Mouse (Mus musculus) hindbrain, embryonic 16.5 days (tissue): ENCODE results near the gene Hdgf. TPM values are rescaled to one million over a fixed set of nuclear protein-coding genes. Genes with fewer than 3 reads are reported as not detected.
A peak's percentile ranks its signal among the peaks of the same experiment; 100 is the strongest.
"Not testable (repeated sequence)": the region's sequence is repeated elsewhere in the genome, so short reads cannot be mapped to it uniquely, and the experiment has no call there.

Experiments used
- ATAC-seq: fragments of 200-750 bp; cut with Nextera tagmentation; 2 replicates; pipeline ENCODE4 v1.8.0; 2017; ENCODE audit warnings: moderate TSS enrichment, moderate library complexity
- H3K27ac ChIP-seq: fragments of 300-500 bp; sonication (generic); 2 replicates; pipeline ENCODE4 v1.5.1; 2014; ENCODE audit warnings: low read depth, mild to moderate bottlenecking, control low read depth, low read length, moderate library complexity
- H3K27me3 ChIP-seq: fragments of 300-500 bp; sonication (generic); replicated peaks from 2 replicates; pipeline ENCODE4 v1.6.1; 2014; ENCODE audit warnings: low read length; ENCODE audit not compliant: control insufficient read depth, insufficient read depth
- H3K36me3 ChIP-seq: fragments of 300-500 bp; sonication (generic); 2 replicates; pipeline ENCODE4 v1.6.1; 2014; ENCODE audit warnings: mild to moderate bottlenecking, low read length, moderate library complexity, mixed read lengths; ENCODE audit not compliant: control insufficient read depth, insufficient read depth
- H3K4me1 ChIP-seq: fragments of 300-500 bp; sonication (generic); 2 replicates; pipeline ENCODE4 v1.6.1; 2014; ENCODE audit warnings: low read depth, low read length; ENCODE audit not compliant: control insufficient read depth, insufficient read depth
- H3K4me2 ChIP-seq: fragments of 300-500 bp; sonication (generic); 2 replicates; pipeline ENCODE4 v1.6.1; 2014; ENCODE audit warnings: mild to moderate bottlenecking, low read length, control low read depth, moderate library complexity
- H3K4me3 ChIP-seq: fragments of 300-500 bp; sonication (generic); 2 replicates; pipeline ENCODE4 v1.5.1; 2014; ENCODE audit warnings: mild to moderate bottlenecking, low read length, control low read depth, moderate library complexity
- H3K9ac ChIP-seq: fragments of 300-500 bp; sonication (generic); 2 replicates; pipeline ENCODE4 v1.6.1; 2014; ENCODE audit warnings: low read depth, mild to moderate bottlenecking, control low read depth, low read length, moderate library complexity
- H3K9me3 ChIP-seq: fragments of 300-500 bp; sonication (generic); 2 replicates; pipeline ENCODE4 v1.6.1; 2014; ENCODE audit warnings: mild to moderate bottlenecking, low read length, moderate library complexity; ENCODE audit not compliant: control insufficient read depth
- WGBS: fragments of 180-500 bp; shearing (Covaris S2); extraction: QIAGEN DNeasy Blood & Tissue Kit; methylation state at CpG from one replicate; pipeline ENCODE4 v1.1.7; 2014; 5-methylcytosine and 5-hydroxymethylcytosine counted together
- polyA plus RNA-seq: library from polyadenylated mRNA; unstranded; fragments of >200 nt; fragmentation: Nextera tagmentation; extraction: Ambion mirVana; gene quantifications from 2 replicates; pipeline ENCODE4 v1.2.1, GENCODE M21; 2015

Hdgf gene
- polyA plus RNA-seq, 1 experiment from 2014 or later = 79.7 TPM

- H3K4me2 ChIP-seq = peak overlapping the region; percentile 65
- no peak overlapping the region for H3K9ac ChIP-seq
- peaks cover 18% of the 10 kb centered on the region for H3K4me1 ChIP-seq
- WGBS = 86% methylated on average over 6 of the region's 6 CpGs
- H3K9me3 ChIP-seq = no peaks in the 10 kb centered on the region
- no peak for ATAC-seq
- no peaks in the 10 kb centered on the region for H3K36me3 ChIP-seq
- no peaks in the 10 kb centered on the region for H3K27me3 ChIP-seq
- no peak overlapping the region for H3K27ac ChIP-seq
- H3K4me3 ChIP-seq = peak overlapping the region; percentile 53; the same call in 1 of the 2 replicates
Observed at GRCm38 (mm10) chr3:87886416-87886815, 19.7 kb upstream of the Hdgf start.

- not testable (repeated sequence) for H3K4me2 ChIP-seq, H3K9ac ChIP-seq, H3K36me3 ChIP-seq, ATAC-seq, H3K27ac ChIP-seq, H3K9me3 ChIP-seq, H3K27me3 ChIP-seq, H3K4me3 ChIP-seq
- WGBS = 81% methylated on average over 4 of the region's 4 CpGs
- H3K4me1 ChIP-seq = peaks cover 16% of the 10 kb centered on the region
Observed at GRCm38 (mm10) chr3:87887400-87887799, 18.7 kb upstream of the Hdgf start.

GRCm38 (mm10) chr3:87891481-87891880 lies 14.6 kb upstream of the Hdgf start:
- ATAC-seq = no peak
- Histone ChIP-seq H3K27ac (no peak overlapping the region), H3K9ac (no peak overlapping the region), H3K4me2 (no peak overlapping the region), H3K9me3 (no peaks in the 10 kb centered on the region), H3K4me3 (no peak overlapping the region), H3K4me1 (no peaks in the 10 kb centered on the region), H3K27me3 (no peaks in the 10 kb centered on the region), H3K36me3 (no peaks in the 10 kb centered on the region)
- WGBS = 51% methylated on average over 3 of the region's 3 CpGs

DNA sequence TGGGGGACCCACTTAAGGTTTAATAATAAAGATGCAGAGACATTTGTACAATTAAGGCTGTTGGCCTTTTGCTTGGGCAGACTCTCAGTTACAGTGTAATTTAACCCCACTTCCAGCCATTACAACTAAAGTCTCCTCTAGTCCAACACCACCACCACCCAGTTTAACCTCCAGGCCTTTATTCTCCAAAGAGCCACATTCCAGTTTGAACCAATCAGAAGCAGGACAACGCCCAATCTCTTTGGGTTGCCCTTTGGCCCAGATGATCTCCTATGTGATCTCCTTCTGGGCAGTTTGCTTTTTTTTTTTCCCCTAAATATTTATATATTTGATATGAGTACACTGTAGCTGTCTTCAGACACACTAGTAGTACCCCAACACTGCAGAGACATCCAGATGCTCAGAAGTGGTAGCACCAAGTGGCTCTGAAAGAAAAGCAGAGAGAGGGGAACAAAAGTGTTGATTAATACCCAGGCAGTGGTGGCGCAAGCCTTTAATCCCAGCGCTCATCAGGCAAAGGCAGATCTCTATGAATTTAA lies 12.7 kb upstream of the Hdgf start:
- H3K4me1 ChIP-seq = no peaks in the 10 kb centered on the region
- H3K36me3 ChIP-seq = no peaks in the 10 kb centered on the region
- H3K9ac ChIP-seq = no peak overlapping the region
- H3K27me3 ChIP-seq = no peaks in the 10 kb centered on the region
- WGBS = 83% methylated on average over 3 of the region's 3 CpGs
- H3K9me3 ChIP-seq = no peaks in the 10 kb centered on the region
- H3K4me2 ChIP-seq = no peak overlapping the region
- H3K4me3 ChIP-seq = no peak overlapping the region
- no peak for ATAC-seq
- no peak overlapping the region for H3K27ac ChIP-seq

DNA sequence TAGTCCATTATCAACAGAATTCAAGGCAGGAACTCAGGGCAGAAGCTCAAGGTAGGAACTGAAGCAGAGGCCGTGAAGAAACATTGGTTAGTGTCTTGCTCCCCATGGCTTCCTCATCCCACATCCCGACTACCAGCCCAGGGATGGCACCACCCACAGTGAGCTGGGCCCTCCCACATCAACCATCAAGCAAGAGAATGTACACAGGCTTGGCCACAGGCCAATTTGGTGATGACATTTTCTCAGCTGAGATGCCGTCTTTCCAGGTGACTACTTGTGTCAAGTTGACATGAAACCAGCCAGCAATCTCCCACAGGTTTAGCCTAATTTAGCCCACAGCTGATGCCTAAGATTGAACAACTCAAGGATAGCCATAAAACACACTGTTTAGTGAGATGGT lies 6.9 kb upstream of the Hdgf start:
- ATAC-seq = no peak
- Histone ChIP-seq H3K4me1 (no peaks in the 10 kb centered on the region), H3K4me2 (no peak overlapping the region), H3K9ac (no peak overlapping the region), H3K27ac (no peak overlapping the region), H3K4me3 (no peak overlapping the region), H3K36me3 (no peaks in the 10 kb centered on the region), H3K27me3 (no peaks in the 10 kb centered on the region), H3K9me3 (no peaks in the 10 kb centered on the region)
- WGBS = 73% methylated on average over 3 of the region's 3 CpGs

DNA sequence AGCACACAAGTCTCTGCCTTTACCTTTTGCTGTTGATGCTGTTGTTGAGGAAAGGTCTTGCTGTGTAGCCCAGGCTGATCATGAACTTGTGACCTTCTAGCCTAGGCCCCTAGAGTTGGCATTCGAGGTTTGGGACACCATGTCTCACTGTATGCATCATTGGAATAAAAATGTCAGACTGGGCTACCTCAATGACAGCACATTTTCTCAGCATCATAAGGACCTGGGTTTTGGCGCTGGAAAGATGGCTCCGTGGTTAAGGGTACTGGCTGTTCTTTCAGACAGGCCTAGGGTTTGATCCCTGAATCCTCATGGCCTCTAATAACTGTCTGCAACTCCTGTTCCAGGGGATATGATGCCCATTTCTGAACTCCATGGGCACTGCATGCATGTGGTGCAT lies 6.3 kb upstream of the Hdgf start:
- no peak overlapping the region for H3K27ac ChIP-seq
- no peak overlapping the region for H3K9ac ChIP-seq
- H3K4me2 ChIP-seq = no peak overlapping the region
- no peak for ATAC-seq
- no peaks in the 10 kb centered on the region for H3K36me3 ChIP-seq
- H3K4me3 ChIP-seq = no peak overlapping the region
- 80% methylated on average over 3 of the region's 3 CpGs for WGBS
- no peaks in the 10 kb centered on the region for H3K9me3 ChIP-seq
- H3K4me1 ChIP-seq = no peaks in the 10 kb centered on the region
- no peaks in the 10 kb centered on the region for H3K27me3 ChIP-seq

DNA sequence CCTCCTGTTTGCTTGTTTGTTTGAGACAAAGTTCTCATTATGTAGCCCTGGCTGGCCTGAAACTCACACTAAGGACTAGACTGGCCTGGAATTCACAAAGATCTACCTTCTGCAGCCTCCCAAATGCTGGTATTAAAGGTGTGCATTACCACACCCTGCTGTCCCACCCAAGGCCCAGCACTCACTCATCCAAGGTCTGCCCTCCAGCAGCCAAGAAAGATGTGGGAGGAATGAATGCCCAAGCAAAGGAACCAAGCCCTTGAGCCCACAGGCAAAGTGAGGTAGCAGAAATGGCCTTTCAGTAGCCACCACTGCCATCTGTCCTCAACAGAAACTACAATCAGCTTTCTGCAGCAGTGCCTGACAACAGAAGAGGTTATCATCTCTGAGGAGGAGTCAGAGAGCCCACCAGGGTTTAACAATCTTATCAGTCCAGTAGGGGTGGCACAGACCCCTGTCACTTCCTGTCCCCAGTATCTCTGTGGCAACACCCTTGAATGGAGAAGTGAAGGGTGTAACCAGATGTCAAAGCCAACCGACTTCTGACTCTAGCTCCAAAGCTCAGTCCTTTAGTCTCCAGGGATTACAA lies 5.0 kb upstream of the Hdgf start:
- H3K4me1 ChIP-seq = no peaks in the 10 kb centered on the region
- no peaks in the 10 kb centered on the region for H3K27me3 ChIP-seq
- H3K4me2 ChIP-seq = no peak overlapping the region
- no peak overlapping the region for H3K9ac ChIP-seq
- no peak overlapping the region for H3K4me3 ChIP-seq
- H3K9me3 ChIP-seq = no peaks in the 10 kb centered on the region
- no peak overlapping the region for H3K27ac ChIP-seq
- ATAC-seq = no peak
- WGBS = 50% methylated on average over 1 of the region's 1 CpGs
- H3K36me3 ChIP-seq = no peaks in the 10 kb centered on the region

GRCm38 (mm10) chr3:87901959-87902358 lies 4.2 kb upstream of the Hdgf start:
- 91% methylated on average over 5 of the region's 6 CpGs for WGBS
- H3K27me3 ChIP-seq = not testable (repeated sequence)

DNA sequence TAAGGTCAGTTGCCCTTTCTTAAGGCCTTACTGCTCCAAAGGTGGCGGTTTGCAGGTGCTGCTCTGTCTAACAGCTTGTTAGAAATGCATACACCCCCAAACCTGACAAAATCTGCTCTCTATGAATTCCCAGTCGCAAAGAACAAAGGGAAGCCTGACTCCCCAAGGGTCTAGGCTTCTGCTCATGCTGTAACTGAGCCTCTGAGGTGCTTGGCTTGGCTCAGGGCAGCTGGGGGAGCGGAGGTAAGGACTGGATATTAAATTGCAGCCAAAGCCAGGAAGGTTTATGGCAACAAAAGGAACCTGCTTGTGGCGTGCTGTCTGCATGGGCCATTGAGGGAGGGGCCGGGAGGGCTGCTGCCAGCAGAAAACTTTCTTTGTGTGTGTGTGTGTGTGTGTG lies 2.3 kb upstream of the Hdgf start:
- H3K36me3 ChIP-seq = no peaks in the 10 kb centered on the region
- ATAC-seq = no peak
- H3K27ac ChIP-seq = no peak overlapping the region
- H3K27me3 ChIP-seq = no peaks in the 10 kb centered on the region
- H3K4me1 ChIP-seq = peaks cover 15% of the 10 kb centered on the region
- WGBS = 53% methylated on average over 5 of the region's 5 CpGs
- no peak overlapping the region for H3K4me3 ChIP-seq
- H3K9me3 ChIP-seq = no peaks in the 10 kb centered on the region
- H3K9ac ChIP-seq = no peak overlapping the region
- H3K4me2 ChIP-seq = no peak overlapping the region

More at GRCm38 (mm10) chr3:87901959-87902358, 4.2 kb upstream of the Hdgf start:
- not testable (repeated sequence) for H3K36me3 ChIP-seq, H3K9ac ChIP-seq, ATAC-seq, H3K4me2 ChIP-seq, H3K9me3 ChIP-seq, H3K4me1 ChIP-seq, H3K27ac ChIP-seq, H3K4me3 ChIP-seq
